Mouse (Mus musculus) liver, embryonic 15.5 days (tissue): ENCODE data around the gene Klk6. TPM values are rescaled to one million over a fixed set of nuclear protein-coding genes. Genes with fewer than 3 reads are reported as not detected.

Source experiments
- ATAC-seq: fragments of 200-750 bp; cut with Nextera tagmentation; 2 replicates; pipeline ENCODE4 v1.8.0; 2017; ENCODE audit warnings: moderate number of reproducible peaks, mild to moderate bottlenecking, moderate library complexity; ENCODE audit not compliant: insufficient read depth
- H3K27ac ChIP-seq: fragments of 300-500 bp; sonication (generic); replicated peaks from 2 replicates; pipeline ENCODE4 v1.5.1; 2015; ENCODE audit warnings: mild to moderate bottlenecking, inconsistent platforms
- H3K27me3 ChIP-seq: fragments of 300-500 bp; sonication (generic); 2 replicates; pipeline ENCODE4 v1.6.1; 2015; ENCODE audit warnings: mild to moderate bottlenecking, inconsistent platforms
- H3K36me3 ChIP-seq: fragments of 300-500 bp; sonication (generic); replicated peaks from 2 replicates; pipeline ENCODE4 v1.6.1; 2015; ENCODE audit warnings: moderate library complexity, mild to moderate bottlenecking, inconsistent platforms
- H3K4me1 ChIP-seq: fragments of 300-500 bp; sonication (generic); replicated peaks from 2 replicates; pipeline ENCODE4 v1.6.1; 2015; ENCODE audit warnings: inconsistent platforms
- H3K4me2 ChIP-seq: fragments of 300-500 bp; sonication (generic); 2 replicates; pipeline ENCODE4 v1.6.1; 2015; ENCODE audit warnings: moderate library complexity, mild to moderate bottlenecking, inconsistent platforms
- H3K4me3 ChIP-seq: fragments of 300-500 bp; sonication (generic); replicated peaks from 2 replicates; pipeline ENCODE4 v1.5.1; 2015; ENCODE audit warnings: mild to moderate bottlenecking, inconsistent platforms
- H3K9ac ChIP-seq: fragments of 300-500 bp; sonication (generic); 2 replicates; pipeline ENCODE4 v1.6.1; 2015; ENCODE audit warnings: moderate library complexity, mild to moderate bottlenecking, inconsistent platforms
- H3K9me3 ChIP-seq: fragments of 300-500 bp; sonication (generic); replicated peaks from 2 replicates; pipeline ENCODE4 v1.6.1; 2016; ENCODE audit warnings: inconsistent platforms
- WGBS: fragments of 180-500 bp; shearing (Covaris S2); methylation state at CpG from one replicate; pipeline ENCODE4 v1.1.7; 2015; ENCODE audit warnings: mixed read lengths; ENCODE audit not compliant: insufficient replicate concordance; 5-methylcytosine and 5-hydroxymethylcytosine counted together
- polyA plus RNA-seq: library from polyadenylated mRNA; unstranded; fragments of >200 nt; fragmentation: Nextera tagmentation; extraction: Ambion mirVana; gene quantifications from 2 replicates; pipeline ENCODE4 v1.2.1, GENCODE M21; 2015

Klk6 gene
- polyA plus RNA-seq, 1 experiment from 2014 or later: not detected

DNA sequence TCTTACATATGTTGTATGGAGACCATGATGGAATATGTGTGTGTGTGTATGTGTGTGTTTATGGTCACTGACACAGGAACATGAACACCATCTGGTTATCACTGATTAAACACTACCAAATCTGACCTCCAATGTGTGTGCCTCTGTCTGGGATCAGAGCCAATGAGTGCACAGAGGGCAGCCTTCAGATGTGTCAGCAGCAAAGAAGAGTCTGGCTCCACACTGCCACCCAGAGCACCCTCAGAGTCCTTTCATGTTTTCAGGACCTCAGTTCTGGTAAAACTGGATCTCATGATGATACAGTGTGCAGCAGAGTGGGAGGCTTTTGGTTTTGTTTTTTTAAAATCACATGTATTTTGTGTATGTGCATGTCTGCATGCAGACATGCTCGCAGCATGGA lies 39.0 kb upstream of the Klk6 start:
- ATAC-seq: no peak
- Histone ChIP-seq H3K36me3 (no peaks in the 10 kb centered on the region), H3K27me3 (peaks cover 15% of the 10 kb centered on the region), H3K4me1 (0 out of 2 replicates have a peak, but pooled peaks cover 2% of the 10 kb centered on the region), H3K9ac (no peak overlapping the region), H3K27ac (no peak overlapping the region), H3K4me3 (no peak overlapping the region), H3K4me2 (no peak overlapping the region), H3K9me3 (no peaks in the 10 kb centered on the region)
- WGBS: 68% methylated on average over 1 of the region's 1 CpGs

DNA sequence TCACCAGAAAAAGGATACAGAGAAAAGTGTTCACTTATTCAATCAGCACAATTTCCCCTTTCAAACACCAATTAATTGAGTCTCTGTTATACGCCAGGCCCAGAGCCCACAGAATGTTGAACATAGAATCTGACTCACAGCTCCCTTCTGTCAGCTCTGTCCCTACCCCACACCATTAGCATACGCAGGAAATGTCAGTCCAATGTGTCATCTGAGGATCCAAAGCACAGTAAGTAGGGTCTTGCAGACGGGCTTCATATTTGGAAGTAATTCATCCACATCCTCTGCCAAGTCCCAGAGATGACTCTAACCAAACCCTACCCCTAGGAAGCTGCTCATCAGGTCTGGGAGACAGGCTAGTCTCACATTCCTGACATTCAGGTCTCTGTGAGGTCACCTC lies 36.2 kb upstream of the Klk6 start:
- no peak for ATAC-seq

DNA sequence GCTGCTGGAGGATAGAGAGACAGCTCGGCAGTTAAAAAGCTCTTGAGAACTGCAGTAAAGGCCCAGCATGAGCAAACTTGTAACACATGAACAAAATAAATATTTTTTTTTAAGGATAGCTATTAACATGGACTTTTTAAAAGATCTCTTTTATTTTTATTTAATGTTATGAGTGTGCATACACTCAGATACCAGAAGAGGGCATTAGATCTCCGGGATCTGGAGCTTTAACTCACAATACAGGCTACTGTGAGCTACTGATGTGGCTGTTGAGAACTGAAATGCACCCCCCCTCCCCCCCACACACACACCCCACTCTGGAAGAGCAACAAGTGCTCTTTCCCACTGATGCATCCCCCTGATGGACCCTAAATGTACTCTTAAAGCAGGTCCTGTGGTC lies 35.0 kb upstream of the Klk6 start:
- H3K4me1 ChIP-seq: no peaks in the 10 kb centered on the region
- no peak overlapping the region for H3K9ac ChIP-seq
- H3K27ac ChIP-seq: no peak overlapping the region
- H3K4me3 ChIP-seq: no peak overlapping the region
- WGBS: 47% methylated on average over 2 of the region's 2 CpGs
- no peaks in the 10 kb centered on the region for H3K36me3 ChIP-seq
- H3K27me3 ChIP-seq: no peaks in the 10 kb centered on the region
- no peaks in the 10 kb centered on the region for H3K9me3 ChIP-seq
- ATAC-seq: no peak
- H3K4me2 ChIP-seq: no peak overlapping the region

More for the DNA sequence above, 36.2 kb upstream of the Klk6 start:
- Histone ChIP-seq H3K9me3 (no peaks in the 10 kb centered on the region), H3K27ac (no peak overlapping the region), H3K27me3 (peaks cover 6% of the 10 kb centered on the region), H3K4me1 (no peaks in the 10 kb centered on the region), H3K4me2 (no peak overlapping the region), H3K36me3 (no peaks in the 10 kb centered on the region), H3K4me3 (no peak overlapping the region), H3K9ac (no peak overlapping the region)
- 49% methylated on average over 3 of the region's 3 CpGs for whole genome bisulfite sequencing

DNA sequence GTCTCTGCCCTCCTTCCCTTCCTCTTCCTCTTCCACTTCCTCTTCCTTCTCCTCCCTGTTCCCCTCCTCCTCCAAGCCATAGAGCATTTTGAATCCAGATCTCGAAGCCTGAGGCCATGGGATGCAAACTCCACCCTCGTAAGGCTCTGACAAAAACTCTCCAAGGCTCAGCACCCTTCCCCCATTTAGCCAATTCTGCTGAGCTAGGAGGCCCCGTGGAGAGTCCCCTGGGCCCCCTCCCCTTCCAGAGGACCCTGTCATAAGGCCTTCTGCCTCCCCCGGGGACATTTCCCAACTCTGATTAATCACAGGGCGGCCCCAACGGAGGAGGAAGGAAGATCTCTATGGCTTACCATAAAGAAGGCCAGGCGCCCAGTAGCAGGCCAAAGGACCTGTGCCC lies 32.7 kb upstream of the Klk6 start, which contains the start of gene Klk9:
Gene Klk9 (plus strand): TSS at position 301 of the 400 bp plus-strand sequence.
- Histone ChIP-seq H3K27ac (no peak within 1 kb of the TSS), H3K36me3 (no peaks in the 10 kb centered on the region), H3K9me3 (no peaks in the 10 kb centered on the region), H3K9ac (no peak within 1 kb of the TSS), H3K4me1 (no peaks in the 10 kb centered on the region), H3K4me2 (no peak within 1 kb of the TSS), H3K27me3 (peaks cover 16% of the 10 kb centered on the region), H3K4me3 (no peak within 1 kb of the TSS)
- 52% methylated on average over 7 of the region's 7 CpGs for WGBS
- ATAC-seq: no peak

DNA sequence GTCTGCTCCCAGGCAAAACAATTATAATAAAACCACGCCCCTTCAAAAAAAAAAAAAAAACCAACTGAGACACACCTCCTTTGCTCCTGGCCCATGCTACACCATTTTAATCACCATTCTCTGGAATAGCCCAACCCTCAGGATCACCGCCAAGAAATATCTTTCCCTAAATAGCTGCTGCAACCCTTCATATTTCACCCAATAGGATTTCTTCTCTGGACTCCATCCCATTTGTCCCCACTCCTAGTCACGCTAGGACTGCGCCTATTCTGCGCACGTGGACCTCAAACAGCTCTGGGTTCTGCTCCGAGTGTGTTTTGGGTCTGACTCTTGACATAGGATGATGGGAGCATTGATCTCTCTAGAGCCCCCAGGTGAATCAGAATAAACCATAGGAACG lies 27.9 kb upstream of the Klk6 start:
- Histone ChIP-seq H3K27ac (no peak overlapping the region), H3K4me3 (no peak overlapping the region), H3K27me3 (peaks cover 30% of the 10 kb centered on the region), H3K4me2 (peak overlapping the region; percentile 62; the same call in 1 of the 2 replicates), H3K9me3 (no peaks in the 10 kb centered on the region), H3K36me3 (no peaks in the 10 kb centered on the region), H3K4me1 (peaks cover 3% of the 10 kb centered on the region; the same call in 1 of the 2 replicates), H3K9ac (no peak overlapping the region)
- WGBS: 13% methylated on average over 8 of the region's 8 CpGs
- ATAC-seq: no peak

DNA sequence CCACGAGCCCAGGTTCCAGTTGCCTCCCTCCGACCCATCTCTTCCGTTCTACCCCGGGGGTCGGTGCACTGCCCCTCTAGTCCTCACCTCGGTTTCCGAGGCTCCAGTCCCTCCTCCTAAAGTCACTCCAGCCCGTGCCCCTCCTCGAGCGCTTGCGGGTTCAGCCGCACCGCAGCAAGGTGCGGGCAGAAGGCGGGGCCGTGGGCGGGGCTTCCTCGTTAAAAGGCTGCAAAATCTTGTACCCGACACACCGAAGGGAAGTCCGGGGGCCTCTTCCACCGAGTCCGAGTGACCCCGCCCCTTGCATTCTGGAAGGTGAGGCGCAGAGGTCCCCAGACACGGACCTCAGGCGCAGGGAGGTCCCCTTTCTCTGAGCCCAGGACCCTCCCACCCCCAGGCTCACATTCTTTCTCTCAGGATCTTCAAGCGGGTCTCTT lies 26.9 kb upstream of the Klk6 start, which contains the start of gene Klk8:
Gene Klk8 (plus strand): TSS at position 245 of the 437 bp plus-strand sequence.
- Histone ChIP-seq H3K9me3 (no peaks in the 10 kb centered on the region), H3K4me1 (peaks cover 3% of the 10 kb centered on the region; the same call in 1 of the 2 replicates), H3K27me3 (peaks cover 30% of the 10 kb centered on the region), H3K4me2 (peak within 1 kb of the TSS; percentile 62), H3K27ac (no peak within 1 kb of the TSS), H3K4me3 (peak within 1 kb of the TSS; percentile 41), H3K36me3 (no peaks in the 10 kb centered on the region), H3K9ac (no peak within 1 kb of the TSS)
- WGBS: 0% methylated on average over 28 of the region's 28 CpGs
- ATAC-seq: no peak

DNA sequence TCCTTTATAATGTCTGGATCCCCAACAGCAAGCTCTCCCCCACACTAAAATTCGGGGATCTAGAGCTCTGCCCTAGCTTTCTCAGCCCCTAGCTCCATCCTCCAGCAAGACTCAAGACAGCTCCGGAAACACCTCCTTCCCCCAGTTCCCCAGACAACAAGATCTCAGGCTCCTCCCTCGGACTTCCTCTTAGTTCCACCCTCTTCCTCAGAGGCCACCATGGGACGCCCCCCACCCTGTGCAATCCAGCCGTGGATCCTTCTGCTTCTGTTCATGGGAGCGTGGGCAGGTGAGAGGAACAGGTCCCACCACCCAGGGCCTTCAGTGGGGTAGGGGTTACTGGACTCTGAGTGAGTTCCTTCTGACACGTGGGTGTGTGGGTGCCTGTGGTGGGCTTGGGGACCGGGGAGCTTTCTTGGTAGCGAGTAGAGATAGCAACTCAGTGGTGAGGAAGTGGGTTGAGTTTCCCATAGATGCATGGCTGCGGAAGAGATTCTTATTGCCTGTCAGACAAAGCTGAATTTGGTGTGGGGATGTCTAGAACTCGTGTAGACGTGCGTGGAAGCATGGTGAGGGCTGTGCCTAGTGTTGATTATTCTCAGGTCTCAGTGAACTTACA lies 26.3 kb upstream of the Klk6 start:
- Histone ChIP-seq H3K36me3 (no peaks in the 10 kb centered on the region), H3K9ac (no peak overlapping the region), H3K9me3 (no peaks in the 10 kb centered on the region), H3K4me2 (peak overlapping the region; percentile 62), H3K27me3 (peaks cover 30% of the 10 kb centered on the region), H3K4me3 (peak overlapping the region; percentile 41), H3K27ac (no peak overlapping the region), H3K4me1 (peaks cover 3% of the 10 kb centered on the region; the same call in 1 of the 2 replicates)
- no peak for ATAC-seq
- WGBS: 7% methylated on average over 13 of the region's 13 CpGs

DNA sequence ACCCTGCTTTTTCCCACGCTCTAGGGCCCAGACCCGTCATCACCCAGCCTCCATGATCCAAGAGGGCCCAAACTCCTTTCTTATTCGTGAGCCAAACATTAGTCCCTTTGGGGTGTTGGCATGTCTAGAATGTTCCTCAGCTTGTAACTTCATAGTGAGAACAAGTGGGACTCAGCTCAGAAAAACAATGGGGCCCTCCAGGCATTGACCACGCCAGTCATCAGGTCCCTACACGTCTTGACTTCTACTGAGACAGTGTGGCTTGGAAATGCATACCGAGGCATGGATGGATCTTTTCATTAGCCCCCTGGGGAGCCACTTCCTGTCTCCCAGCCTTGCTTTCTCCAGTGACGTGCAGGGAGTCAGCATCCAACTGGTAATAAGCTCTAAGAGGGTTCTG lies 24.4 kb upstream of the Klk6 start:
- H3K27ac ChIP-seq: no peak overlapping the region
- H3K4me1 ChIP-seq: peaks cover 3% of the 10 kb centered on the region; the same call in 1 of the 2 replicates
- no peak overlapping the region for H3K4me3 ChIP-seq
- no peak overlapping the region for H3K9ac ChIP-seq
- ATAC-seq: no peak
- peaks cover 30% of the 10 kb centered on the region for H3K27me3 ChIP-seq
- no peaks in the 10 kb centered on the region for H3K36me3 ChIP-seq
- H3K4me2 ChIP-seq: no peak overlapping the region
- WGBS: 56% methylated on average over 7 of the region's 7 CpGs
- H3K9me3 ChIP-seq: no peaks in the 10 kb centered on the region

DNA sequence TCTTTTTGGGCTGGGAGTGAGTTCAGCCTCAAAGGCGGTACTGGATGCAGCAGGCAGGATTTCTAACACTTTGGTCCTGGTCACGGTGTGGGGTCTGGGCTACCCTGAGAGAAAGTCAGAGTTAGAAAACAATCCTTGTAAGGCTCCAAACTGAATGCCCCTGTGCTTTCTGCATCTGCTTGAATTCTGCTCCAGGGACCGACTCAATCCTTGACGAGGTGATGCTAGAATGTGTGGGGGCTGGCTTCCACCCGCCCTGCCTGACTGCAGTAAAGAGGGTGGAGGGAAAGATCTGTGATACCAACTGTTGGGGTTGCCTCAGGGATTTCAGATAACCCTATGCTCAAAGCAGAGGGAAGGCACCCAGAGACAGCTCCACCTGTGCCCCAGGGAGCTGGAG lies 13.3 kb upstream of the Klk6 start, which contains the start of gene Klk7:
Gene Klk7 (plus strand): TSS at position 301 of the 400 bp plus-strand sequence.
- Histone ChIP-seq H3K4me3 (no peak within 1 kb of the TSS), H3K4me2 (no peak within 1 kb of the TSS), H3K4me1 (no peaks in the 10 kb centered on the region), H3K27me3 (no peaks in the 10 kb centered on the region), H3K27ac (no peak within 1 kb of the TSS), H3K9me3 (no peaks in the 10 kb centered on the region), H3K36me3 (no peaks in the 10 kb centered on the region), H3K9ac (no peak within 1 kb of the TSS)
- WGBS: 40% methylated on average over 5 of the region's 5 CpGs
- ATAC-seq: no peak

DNA sequence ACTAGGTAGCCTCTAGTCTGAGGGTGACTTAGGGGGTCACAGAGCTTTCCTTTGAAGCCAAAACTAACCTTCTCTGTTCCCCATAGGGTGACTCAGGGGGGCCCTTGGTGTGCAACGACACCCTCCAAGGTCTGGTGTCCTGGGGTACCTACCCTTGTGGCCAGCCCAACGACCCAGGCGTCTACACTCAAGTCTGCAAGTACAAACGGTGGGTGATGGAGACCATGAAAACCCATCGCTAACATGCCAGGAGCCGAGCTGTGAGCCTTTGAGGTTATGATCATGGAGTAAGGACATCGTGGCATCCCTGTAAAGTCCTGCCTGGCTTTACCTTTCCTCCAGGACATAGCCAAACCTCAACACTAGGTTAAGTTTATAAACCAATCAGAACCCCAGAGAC lies 9.1 kb upstream of the Klk6 start:
- Histone ChIP-seq H3K9ac (no peak overlapping the region), H3K4me1 (no peaks in the 10 kb centered on the region), H3K27ac (no peak overlapping the region), H3K36me3 (no peaks in the 10 kb centered on the region), H3K9me3 (no peaks in the 10 kb centered on the region), H3K4me3 (no peak overlapping the region), H3K4me2 (no peak overlapping the region), H3K27me3 (no peaks in the 10 kb centered on the region)
- 59% methylated on average over 7 of the region's 7 CpGs for WGBS
- no peak for ATAC-seq

DNA sequence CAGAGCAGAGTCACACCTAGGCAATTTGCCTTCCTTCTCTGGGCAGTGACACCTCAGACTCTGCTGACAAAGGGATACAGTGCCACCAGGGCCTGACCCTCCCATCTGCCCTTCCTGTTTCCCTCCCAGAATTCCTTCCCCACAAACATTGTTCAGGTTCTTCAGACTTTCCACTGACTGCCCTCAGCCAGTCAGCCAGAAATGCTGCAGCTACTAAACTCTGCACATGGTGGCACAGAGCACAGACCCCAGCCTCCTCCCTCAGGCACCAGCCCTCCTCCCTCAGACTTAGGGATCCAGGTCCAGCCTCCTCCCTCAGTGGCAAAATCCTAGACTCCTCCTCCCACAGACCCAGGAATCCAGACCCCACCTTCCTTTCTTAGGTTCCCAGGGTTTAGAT lies 7.6 kb upstream of the Klk6 start:
- no peak for ATAC-seq
- no peaks in the 10 kb centered on the region for H3K36me3 ChIP-seq

DNA sequence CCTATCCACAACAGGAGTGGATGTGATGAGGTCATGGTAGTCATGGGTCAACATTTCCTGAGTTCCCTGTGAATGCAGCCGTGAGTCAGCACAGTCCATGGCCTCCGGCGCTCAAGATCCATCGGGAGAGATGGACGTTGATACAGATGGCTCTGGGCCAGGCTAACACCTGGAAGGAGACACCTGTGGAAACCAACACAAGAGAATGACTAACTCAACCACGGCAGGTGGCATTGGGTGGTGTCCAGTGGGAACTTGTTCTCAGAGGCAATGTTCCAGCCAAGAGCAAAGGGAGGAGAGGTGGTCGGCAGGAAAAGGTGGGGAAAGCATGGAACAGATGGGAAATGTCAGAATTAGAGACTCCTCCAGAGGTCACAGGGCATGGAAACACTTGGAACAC lies 2.7 kb upstream of the Klk6 start:
- H3K4me1 ChIP-seq: no peaks in the 10 kb centered on the region
- no peaks in the 10 kb centered on the region for H3K27me3 ChIP-seq
- no peak overlapping the region for H3K4me2 ChIP-seq
- H3K36me3 ChIP-seq: no peaks in the 10 kb centered on the region
- no peak overlapping the region for H3K4me3 ChIP-seq
- ATAC-seq: no peak
- H3K9me3 ChIP-seq: no peaks in the 10 kb centered on the region
- no peak overlapping the region for H3K9ac ChIP-seq
- H3K27ac ChIP-seq: no peak overlapping the region
- 75% methylated on average over 7 of the region's 7 CpGs for WGBS

More for the DNA sequence above, 7.6 kb upstream of the Klk6 start:
- Histone ChIP-seq H3K4me2 (no peak overlapping the region), H3K4me3 (no peak overlapping the region), H3K9me3 (no peaks in the 10 kb centered on the region), H3K27me3 (no peaks in the 10 kb centered on the region), H3K4me1 (no peaks in the 10 kb centered on the region), H3K9ac (no peak overlapping the region), H3K27ac (no peak overlapping the region)
